Mouse (Mus musculus) embryonic fibroblast, embryonic 13.5 days (primary cell): Measurements from ENCODE around the gene St14.

Source experiments
- CTCF ChIP-seq: IDR thresholded peaks from 2 replicates; pipeline ENCODE4 v1.5.1; 2011; ENCODE audit warnings: mild to moderate bottlenecking, control low read depth, low read length, moderate library complexity, borderline replicate concordance; ENCODE audit not compliant: insufficient read depth
- POLR2A ChIP-seq: IDR thresholded peaks from 2 replicates; pipeline ENCODE4 v1.6.1; 2011; ENCODE audit warnings: low read depth, mild to moderate bottlenecking, control low read depth, low read length, moderate library complexity

DNA sequence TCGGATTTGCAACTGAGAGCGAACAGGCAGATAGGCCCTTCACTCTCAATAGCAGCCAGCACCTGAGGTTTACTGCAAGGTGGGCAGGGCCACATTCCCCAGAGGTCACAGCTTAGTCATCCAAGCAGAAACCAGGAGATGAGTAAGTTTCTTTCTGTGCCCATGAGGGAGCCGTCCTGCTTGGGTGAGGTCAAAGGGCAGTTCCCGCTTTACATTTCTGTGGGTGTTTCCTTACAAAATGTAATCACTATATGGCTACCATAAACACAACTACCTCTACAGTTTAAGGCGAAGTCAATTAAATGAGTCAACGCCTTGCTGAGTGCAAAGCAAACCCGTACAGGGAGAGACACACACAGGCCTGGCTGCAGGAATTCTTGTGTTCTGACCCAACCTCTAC lies 16.5 kb upstream of the St14 start:
- TF ChIP-seq CTCF, result no peak
- no peak for TF ChIP-seq POLR2A
